Mouse (Mus musculus) liver, embryonic 14.5 days (tissue): ENCODE results near the gene Cpne4. TPM values are rescaled to one million over a fixed set of nuclear protein-coding genes. Genes with fewer than 3 reads are reported as not detected.

ENCODE experiments used
- ATAC-seq: fragments of 200-750 bp; cut with Nextera tagmentation; 2 replicates; pipeline ENCODE4 v1.8.0; 2017; ENCODE audit warnings: moderate number of reproducible peaks, mild to moderate bottlenecking, moderate library complexity; ENCODE audit not compliant: insufficient read depth
- DNase-seq, 3 experiments: peaks; one replicate each; pipeline ENCODE4 v3.0.0-alpha.2; 2012 to 2013; ENCODE audit warnings: low read depth in 3 of 3, low spot score in 3 of 3
- H3K27ac ChIP-seq: fragments of 300-500 bp; sonication (generic); 2 replicates; pipeline ENCODE4 v1.5.1; 2014; ENCODE audit warnings: moderate library complexity, mild to moderate bottlenecking, control low read depth, inconsistent platforms
- H3K27me3 ChIP-seq: fragments of 300-500 bp; sonication (generic); 2 replicates; pipeline ENCODE4 v1.6.1; 2014; ENCODE audit warnings: mild to moderate bottlenecking, low read length, moderate library complexity; ENCODE audit not compliant: control insufficient read depth, insufficient read depth
- H3K36me3 ChIP-seq: fragments of 300-500 bp; sonication (generic); replicated peaks from 2 replicates; pipeline ENCODE4 v1.6.1; 2014; ENCODE audit warnings: low read depth; ENCODE audit not compliant: control insufficient read depth, insufficient read depth
- H3K4me1 ChIP-seq, 2 experiments: fragments of 200-500 bp in 1 of 2; fragments of 300-500 bp in 1 of 2; sonication (generic) in 1 of 2; replicated peaks; 2 replicates each; pipeline ENCODE4 v1.6.1; 2012 to 2014; ENCODE audit warnings: antibody characterized with exemption in 1 of 2, inconsistent platforms in 1 of 2, low read length in 1 of 2; ENCODE audit not compliant: control insufficient read depth in 2 of 2, insufficient read depth in 2 of 2
- H3K4me2 ChIP-seq: fragments of 300-500 bp; sonication (generic); 2 replicates; pipeline ENCODE4 v1.6.1; 2014; ENCODE audit warnings: low read depth, mild to moderate bottlenecking, control low read depth, moderate library complexity
- H3K4me3 ChIP-seq, 2 experiments: fragments of 200-500 bp in 1 of 2; fragments of 300-500 bp in 1 of 2; sonication (generic) in 1 of 2; 2 replicates each; pipeline ENCODE4 v1.5.1; 2012 to 2014; ENCODE audit warnings: low read depth in 2 of 2, low read length in 2 of 2, mild to moderate bottlenecking in 2 of 2, control low read depth in 1 of 2, inconsistent platforms in 1 of 2, moderate library complexity in 1 of 2; ENCODE audit not compliant: insufficient read depth in 1 of 2
- H3K9ac ChIP-seq: fragments of 300-500 bp; sonication (generic); replicated peaks from 2 replicates; pipeline ENCODE4 v1.6.1; 2014; ENCODE audit warnings: mild to moderate bottlenecking, control low read depth, moderate library complexity
- H3K9me3 ChIP-seq: fragments of 300-500 bp; sonication (generic); 2 replicates; pipeline ENCODE4 v1.6.1; 2016; ENCODE audit warnings: low read length, mixed read lengths; ENCODE audit not compliant: control insufficient read depth
- CTCF ChIP-seq: IDR thresholded peaks from 2 replicates; pipeline ENCODE4 v1.5.1; 2016; ENCODE audit warnings: antibody characterized with exemption, low read depth, control low read depth
- EP300 ChIP-seq: IDR thresholded peaks from 2 replicates; pipeline ENCODE4 v1.6.1; 2016; ENCODE audit warnings: antibody characterized with exemption, low read depth
- WGBS: fragments of 180-500 bp; shearing (Covaris S2); extraction: QIAGEN DNeasy Blood & Tissue Kit; methylation state at CpG from one replicate; pipeline ENCODE4 v1.1.7; 2014; ENCODE audit not compliant: insufficient replicate concordance; 5-methylcytosine and 5-hydroxymethylcytosine counted together
- polyA plus RNA-seq, 2 experiments: library from polyadenylated mRNA; depleted of rRNA in 1 of 2; stranded (reverse) in 1 of 2; unstranded in 1 of 2; fragments of >200 nt; fragmentation: Nextera tagmentation in 1 of 2; extraction: Ambion mirVana in 1 of 2; gene quantifications; 2 replicates each; pipeline versions ENCODE4 v1.2.1 to v1.2.3; 2012 to 2014

Cpne4 gene
- polyA plus RNA-seq, 2 experiments: 0.01 TPM; not detected in 1

DNA sequence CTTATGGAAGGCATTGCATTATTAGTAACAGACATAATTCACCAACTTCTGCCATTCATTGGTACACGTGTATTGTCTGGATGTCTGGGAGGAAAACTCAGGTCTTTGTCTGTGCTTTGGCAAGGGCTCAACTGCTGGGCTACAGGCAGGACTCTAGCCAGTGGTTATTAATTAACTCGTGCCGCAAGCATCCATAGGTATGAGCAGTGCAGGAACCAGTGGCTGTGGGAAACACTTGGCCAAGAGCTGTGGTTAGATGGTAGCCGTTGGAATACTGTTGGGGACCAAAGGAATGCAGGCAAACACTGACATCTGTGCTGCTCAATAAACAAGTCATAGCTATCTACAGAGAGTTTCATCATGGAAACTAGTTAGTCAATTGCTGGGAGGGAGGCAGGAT lies 76.5 kb downstream of the Cpne4 start:
- no peak for TF ChIP-seq EP300
- no peak for TF ChIP-seq CTCF
- H3K4me2 ChIP-seq: no peak overlapping the region
- no peak for ATAC-seq
- H3K9me3 ChIP-seq: no peaks in the 10 kb centered on the region
- H3K9ac ChIP-seq: no peak overlapping the region
- H3K27me3 ChIP-seq: no peaks in the 10 kb centered on the region
- whole genome bisulfite sequencing: 52% methylated on average over 4 of the region's 4 CpGs
- H3K4me1 ChIP-seq: no peaks in the 10 kb centered on the region
- H3K36me3 ChIP-seq: no peaks in the 10 kb centered on the region
- DNase-seq: no peak
- no peak overlapping the region for H3K27ac ChIP-seq
- no peak overlapping the region for H3K4me3 ChIP-seq

DNA sequence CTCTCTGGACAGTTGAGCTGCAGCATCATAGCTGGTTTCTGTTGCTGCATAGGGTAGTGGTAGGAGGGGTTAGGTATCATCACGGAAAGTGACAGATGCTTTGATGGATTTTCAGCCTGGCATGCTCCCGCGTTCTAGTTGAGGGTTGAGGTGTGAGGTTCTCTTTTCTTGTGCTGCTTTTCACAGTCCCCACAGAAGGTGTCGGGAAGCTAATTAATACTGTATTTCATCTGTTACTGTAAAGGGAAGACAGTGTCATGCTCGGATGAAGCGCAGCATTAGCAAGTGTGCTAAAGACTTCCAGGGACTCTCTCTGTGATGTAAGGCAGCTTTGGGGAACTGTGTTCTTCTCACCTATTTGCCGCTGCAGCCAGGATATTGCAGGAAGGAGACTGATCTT lies 80.7 kb downstream of the Cpne4 start:
- DNase-seq (no peak), ATAC-seq (no peak)
- Histone ChIP-seq H3K4me1 (no peaks in the 10 kb centered on the region), H3K9me3 (no peaks in the 10 kb centered on the region), H3K9ac (no peak overlapping the region), H3K27ac (no peak overlapping the region), H3K4me3 (no peak overlapping the region), H3K27me3 (no peaks in the 10 kb centered on the region), H3K36me3 (no peaks in the 10 kb centered on the region), H3K4me2 (no peak overlapping the region)
- 19% methylated on average over 7 of the region's 7 CpGs for WGBS
- TF ChIP-seq CTCF (no peak), EP300 (no peak)

DNA sequence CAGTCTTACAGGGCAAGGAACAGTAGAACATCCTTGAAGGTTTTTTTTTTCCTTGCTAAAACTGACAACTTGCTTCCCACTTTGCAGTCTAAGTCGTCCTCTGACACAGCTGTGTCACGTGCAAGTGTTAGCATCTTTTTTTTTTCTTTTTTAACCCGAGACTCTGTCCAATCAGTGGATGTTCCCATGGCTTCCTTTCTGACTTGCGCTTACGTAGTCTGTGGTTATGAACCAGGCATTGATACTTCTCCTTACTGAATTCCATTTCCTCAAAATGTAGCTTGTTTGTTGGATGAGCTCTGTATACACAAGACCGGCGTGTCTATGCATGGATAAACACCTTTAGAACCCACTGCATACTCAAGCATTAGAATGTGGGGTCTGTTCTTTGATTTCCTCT lies 82.2 kb downstream of the Cpne4 start:
- WGBS: 35% methylated on average over 7 of the region's 7 CpGs
- no peak for ATAC-seq
- H3K27me3 ChIP-seq: no peaks in the 10 kb centered on the region
- no peaks in the 10 kb centered on the region for H3K9me3 ChIP-seq
- no peaks in the 10 kb centered on the region for H3K4me1 ChIP-seq
- H3K27ac ChIP-seq: no peak overlapping the region
- TF ChIP-seq CTCF (no peak), EP300 (no peak)
- no peak overlapping the region for H3K9ac ChIP-seq
- no peak overlapping the region for H3K4me2 ChIP-seq
- no peak for DNase-seq
- H3K4me3 ChIP-seq: no peak overlapping the region
- no peaks in the 10 kb centered on the region for H3K36me3 ChIP-seq

DNA sequence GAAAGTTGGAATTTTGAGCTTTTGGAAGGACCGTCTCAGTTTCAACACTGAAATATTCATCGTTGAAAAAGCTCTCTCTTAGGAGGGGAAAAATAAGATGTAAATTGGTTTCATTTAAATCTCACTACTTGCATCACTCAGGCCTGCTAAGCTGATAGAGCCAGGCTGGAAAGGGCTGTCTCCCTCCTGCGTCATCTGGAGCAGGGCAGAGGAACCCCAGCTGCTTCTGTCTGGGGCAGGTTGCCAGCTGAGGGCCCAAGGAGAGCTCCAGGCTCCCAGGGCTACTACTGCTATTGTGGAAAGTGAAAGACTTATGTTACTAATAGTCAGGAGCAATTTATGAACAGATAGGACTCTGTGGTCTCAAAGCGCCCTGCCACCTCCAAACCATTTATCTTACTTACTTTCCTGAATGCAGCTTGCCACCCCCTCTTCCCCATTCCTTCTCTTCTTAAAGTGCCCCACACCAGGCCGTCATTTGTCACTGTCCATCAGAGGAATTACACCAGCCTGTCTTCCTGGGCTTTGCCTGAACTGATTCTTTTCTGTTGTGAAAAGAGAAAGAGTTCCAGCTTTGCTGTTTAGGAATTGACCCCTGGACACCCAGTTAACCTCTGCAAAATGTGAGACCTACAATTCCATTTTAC lies 99.4 kb downstream of the Cpne4 start:
- no peak for DNase-seq
- Histone ChIP-seq H3K9ac (no peak overlapping the region), H3K36me3 (no peaks in the 10 kb centered on the region), H3K4me2 (no peak overlapping the region), H3K9me3 (no peaks in the 10 kb centered on the region), H3K4me3 (no peak overlapping the region), H3K27me3 (no peaks in the 10 kb centered on the region), H3K4me1 (no peaks in the 10 kb centered on the region), H3K27ac (no peak overlapping the region)
- WGBS: 39% methylated on average over 5 of the region's 5 CpGs
- TF ChIP-seq EP300: no peak
- no peak for TF ChIP-seq CTCF
- no peak for ATAC-seq

DNA sequence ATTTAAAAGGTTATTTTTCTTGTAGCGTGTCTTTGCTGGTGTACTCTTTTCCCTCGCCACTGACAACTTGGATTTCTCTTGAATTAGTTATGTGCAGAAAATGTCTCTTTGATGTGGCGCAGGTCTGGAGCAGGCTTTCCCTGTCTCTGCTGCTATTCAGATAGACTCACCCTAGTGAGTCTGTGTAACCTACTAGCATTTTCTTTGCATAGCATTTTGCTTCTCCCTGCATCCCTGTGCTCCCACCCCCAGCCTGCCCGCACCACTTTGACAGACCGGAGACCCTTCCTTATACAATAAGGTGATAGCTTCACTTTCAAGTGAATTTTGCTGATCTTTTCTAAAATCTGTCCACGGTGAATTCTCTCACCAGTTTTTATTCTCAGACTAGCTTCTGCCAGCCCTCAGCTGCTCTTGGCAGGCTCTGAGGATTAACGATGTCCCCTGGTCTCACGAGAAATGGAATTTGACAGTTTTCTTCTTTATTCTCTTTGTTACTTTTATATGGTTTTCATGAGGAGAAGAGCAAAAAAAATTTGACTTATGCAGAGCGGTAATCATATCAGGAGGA lies 105.7 kb downstream of the Cpne4 start:
- ATAC-seq (no peak), DNase-seq (no peak)
- Histone ChIP-seq H3K4me3 (no peak overlapping the region), H3K27ac (no peak overlapping the region), H3K27me3 (no peaks in the 10 kb centered on the region), H3K9me3 (no peaks in the 10 kb centered on the region), H3K4me1 (no peaks in the 10 kb centered on the region), H3K36me3 (no peaks in the 10 kb centered on the region), H3K4me2 (no peak overlapping the region), H3K9ac (no peak overlapping the region)
- TF ChIP-seq CTCF (no peak), EP300 (no peak)
- WGBS: 64% methylated on average over 9 of the region's 9 CpGs
